Mouse (Mus musculus): Measurements from ENCODE around the gene Ptprg.
A peak's percentile ranks its signal among the peaks of the same experiment; 100 is the strongest.
"Not testable (repeated sequence)": the region's sequence is repeated elsewhere in the genome, so short reads cannot be mapped to it uniquely, and the experiment has no call there.

The Ptprg gene

DNA sequence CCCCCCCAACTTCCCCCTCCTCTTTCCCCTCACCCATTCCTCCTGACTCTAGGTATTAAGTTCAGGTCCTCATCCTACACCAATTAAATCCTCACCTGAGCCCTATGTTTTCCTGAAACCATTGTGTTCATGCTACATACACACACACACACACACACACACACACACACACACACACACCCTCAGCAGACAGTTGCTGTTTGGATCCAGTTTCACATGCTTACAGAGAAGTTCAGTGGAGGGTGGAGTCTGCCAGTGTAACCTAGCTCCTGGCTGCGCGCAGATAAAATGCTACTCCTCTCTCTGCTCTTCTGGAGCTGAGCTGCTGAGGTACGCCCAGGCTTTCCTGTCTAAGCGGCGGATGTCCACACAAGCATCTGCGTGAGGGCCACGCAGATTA lies 209.7 kb downstream of the Ptprg start:
- no peak for DNase-seq

DNA sequence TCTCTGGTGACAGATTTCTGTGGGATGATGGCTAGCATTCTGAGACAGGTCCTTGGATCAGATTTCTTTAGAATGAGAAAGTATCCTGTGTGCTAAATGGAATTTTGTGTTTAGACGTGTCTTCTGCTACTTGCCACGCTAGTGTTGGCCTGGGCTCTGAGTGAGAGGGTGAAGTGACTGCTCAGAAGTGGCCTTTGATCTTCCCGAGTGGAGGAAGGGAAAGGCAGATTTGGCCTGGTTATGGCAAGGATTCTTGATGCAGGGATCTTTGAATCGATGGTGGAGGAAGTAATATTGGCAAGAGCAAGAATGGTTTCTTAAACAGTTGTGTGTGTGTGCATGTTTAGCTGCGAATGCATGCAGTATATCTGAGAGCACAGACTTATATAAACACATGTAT lies 219.4 kb downstream of the Ptprg start:
- no peak for DNase-seq

DNA sequence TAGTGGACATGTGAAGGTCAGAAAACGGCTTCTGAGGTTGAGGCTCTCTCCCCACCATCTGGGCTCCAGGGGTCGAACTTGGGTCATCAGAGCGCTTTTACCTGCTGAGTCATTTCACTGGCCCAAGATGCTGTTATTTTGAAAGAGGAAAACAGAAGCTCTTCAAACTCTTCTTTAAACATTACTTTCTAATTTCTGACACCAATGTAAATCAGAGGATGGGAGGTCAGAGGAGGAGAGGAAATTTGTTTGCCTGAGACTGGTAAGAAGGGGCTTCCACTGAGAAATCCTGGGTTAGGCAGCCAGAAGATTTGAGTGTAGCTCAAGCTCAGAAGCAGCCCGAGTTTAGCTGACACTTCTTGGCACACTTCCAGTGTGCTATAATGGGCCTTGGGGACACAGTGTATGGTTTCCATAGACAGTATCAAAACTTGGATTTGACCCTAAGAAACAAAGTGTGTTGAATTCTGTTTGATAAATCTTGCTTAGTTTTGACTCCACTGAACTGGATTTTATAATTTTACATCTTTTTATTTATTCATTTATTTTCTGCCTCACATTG lies 221.2 kb downstream of the Ptprg start:
- no peak for DNase-seq

DNA sequence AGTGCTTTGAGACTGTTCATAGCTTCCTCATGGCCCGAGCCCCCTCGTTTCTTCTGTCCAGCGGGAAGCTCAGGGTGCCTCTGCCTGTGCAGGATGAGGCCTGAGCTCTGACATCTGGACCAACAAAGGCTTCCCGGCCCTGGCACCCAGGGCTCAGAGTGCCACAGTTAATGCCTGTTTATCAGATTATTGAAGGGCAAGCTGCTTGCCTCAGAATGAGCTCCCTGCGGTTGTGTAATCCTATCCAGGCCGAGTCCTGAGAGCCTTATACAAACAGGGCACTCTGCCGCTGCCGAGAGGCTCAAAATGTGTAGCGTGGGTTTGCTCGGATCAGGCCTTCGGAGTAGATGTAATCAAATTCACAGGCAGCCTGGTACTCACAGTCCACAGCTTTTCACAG lies 221.9 kb downstream of the Ptprg start:
- no peak for DNase-seq

DNA sequence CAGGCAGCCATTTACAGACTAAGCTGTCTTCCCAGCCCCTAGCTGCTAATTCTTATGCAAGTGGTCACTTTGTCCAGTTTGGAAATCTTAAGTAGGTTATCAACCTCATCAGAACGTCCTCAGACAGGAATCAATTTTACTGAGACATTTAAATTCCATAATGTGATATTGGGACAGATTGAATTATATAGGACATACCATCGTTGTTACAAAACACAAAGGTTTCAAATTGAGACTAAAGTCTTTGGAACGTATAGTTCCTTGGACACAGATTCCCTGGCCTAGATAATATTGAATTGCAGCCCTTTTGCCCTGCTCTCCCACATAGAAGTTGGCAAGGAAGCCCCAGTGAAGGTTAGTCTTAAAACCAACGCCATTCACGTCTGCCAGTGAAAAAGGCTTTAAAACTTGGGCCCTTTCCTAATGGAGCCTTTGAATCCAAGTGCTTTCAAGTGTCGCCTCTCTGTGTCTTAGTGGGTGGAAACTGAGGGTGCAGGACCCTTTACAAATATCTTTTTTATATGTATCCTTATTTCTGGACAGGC lies 222.7 kb downstream of the Ptprg start:
- DNase-seq = no peak

DNA sequence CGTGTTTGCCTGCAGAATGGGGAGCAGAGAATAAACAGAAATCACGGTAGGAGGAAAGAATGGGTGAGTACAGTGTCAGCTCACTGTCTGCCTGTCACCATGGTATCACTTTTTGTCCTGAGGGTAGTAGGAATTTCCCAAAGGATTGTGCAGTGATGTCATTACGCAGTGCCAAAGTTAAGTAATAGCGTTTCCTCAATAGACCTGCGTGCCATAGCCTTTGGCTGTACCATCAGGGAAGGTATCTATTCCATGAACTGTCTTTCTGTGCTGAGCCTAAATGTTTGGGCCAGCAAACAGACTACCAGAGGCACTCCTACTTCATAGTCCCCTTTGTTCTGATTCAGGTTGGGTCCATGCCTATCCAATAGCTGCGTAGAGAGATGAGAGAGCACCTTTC lies 223.2 kb downstream of the Ptprg start:
- no peak for DNase-seq

DNA sequence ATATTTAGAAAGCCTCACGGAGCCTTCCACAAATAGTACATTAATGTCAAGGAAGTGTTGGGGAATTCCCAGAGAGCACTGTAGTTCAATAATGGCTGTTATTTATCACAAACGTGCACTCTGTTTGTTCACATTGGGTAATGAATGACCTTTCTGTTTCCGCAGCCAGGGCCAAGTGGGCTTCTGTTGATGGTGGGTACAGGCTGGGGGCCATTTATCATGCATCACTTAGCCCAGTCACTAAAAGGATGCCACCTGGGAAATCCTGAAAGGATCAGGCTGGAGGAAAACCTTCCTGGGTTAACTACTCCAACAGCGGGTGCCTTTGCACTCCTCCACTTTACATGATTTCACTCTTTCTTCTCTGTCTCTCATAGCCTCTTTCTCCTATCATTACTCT lies 237.9 kb downstream of the Ptprg start:
- no peak for DNase-seq

DNA sequence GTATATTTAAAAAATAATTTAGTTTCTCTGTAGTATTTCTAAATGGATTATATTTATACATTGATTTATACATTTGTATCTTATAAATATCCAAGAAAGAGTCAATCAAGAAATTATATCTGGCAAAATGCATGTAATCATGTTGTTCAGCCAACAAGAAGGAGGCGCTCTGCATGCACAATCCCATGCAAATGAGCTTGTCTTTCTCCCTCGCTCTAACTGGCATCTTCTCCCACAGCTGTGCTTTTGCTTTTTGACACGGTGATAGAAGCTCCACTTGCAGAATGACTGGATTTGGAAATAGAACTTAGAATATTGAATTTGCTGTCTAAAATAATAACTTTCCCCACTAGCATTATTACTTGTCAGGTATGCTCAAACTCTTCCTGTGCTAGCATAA lies 240.5 kb downstream of the Ptprg start:
- no peak for DNase-seq

DNA sequence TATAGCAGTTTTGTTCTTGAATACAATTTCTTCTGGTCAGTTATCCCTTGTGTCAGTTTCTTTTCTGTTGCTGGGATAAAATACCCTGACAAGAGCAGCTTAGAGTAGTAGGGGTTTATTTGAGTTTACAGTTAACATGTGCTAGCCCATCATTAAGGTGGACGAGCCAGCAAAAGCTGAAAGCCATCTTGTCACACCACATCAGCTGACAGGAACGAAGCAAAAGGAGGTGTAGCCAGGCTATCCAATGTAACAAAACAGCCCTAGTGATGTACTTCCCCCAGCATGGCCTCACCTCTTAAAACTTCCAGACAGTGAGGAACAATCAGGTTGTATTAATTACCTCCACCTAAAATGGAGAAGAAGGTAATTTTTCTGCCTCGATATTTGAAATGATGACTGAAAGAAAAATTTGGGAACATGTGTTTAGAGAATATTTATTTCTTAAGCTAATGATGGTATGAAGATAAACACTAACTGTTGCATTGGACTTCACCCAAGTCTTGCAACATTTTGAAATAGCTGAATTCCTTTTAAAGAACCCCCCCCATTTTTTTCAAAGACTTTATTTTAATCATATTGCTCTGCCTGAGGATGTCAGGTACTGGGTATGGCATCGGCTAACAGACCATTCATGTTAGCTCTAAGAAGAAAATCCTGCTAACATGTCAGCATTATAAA lies 249.2 kb downstream of the Ptprg start:
- DNase-seq = no peak

DNA sequence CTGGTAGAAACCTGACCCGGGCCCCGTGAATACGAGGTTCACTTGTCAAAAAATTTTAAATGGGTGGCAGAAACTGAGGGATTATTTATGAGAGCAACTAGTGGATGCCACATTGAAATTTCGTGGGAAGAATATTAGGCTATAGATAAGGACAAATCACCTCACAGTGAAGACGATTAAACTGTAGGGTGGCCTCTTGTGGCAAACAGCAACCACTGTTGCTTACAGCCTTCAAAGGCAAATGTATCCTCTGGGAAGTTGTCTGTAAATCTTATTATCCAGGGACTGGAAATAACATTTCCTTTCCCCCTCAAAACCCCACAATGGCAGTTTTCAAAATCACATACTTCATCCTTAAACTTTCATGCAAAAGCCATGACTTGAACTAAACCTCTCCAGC lies 253.3 kb downstream of the Ptprg start:
- DNase-seq = no peak

DNA sequence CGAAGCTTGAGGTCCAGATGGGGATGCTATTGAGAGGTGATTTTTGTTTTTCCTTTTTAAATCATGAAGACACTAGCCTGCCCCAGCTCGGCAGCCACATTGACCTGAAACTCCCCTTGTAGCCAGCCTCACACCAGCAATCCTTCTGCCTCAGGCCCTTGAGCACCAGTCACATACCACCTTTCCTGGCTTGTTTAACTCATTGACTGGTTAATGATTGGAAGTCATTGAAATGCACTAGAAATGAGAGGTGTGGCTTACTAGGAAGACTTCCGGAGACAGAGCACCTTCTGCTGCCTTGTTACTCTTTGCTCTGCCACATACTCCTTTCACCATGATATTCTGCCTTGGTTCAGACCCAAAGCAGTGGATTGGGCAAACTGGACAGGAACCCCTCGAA lies 254.1 kb downstream of the Ptprg start:
- DNase-seq = no peak

DNA sequence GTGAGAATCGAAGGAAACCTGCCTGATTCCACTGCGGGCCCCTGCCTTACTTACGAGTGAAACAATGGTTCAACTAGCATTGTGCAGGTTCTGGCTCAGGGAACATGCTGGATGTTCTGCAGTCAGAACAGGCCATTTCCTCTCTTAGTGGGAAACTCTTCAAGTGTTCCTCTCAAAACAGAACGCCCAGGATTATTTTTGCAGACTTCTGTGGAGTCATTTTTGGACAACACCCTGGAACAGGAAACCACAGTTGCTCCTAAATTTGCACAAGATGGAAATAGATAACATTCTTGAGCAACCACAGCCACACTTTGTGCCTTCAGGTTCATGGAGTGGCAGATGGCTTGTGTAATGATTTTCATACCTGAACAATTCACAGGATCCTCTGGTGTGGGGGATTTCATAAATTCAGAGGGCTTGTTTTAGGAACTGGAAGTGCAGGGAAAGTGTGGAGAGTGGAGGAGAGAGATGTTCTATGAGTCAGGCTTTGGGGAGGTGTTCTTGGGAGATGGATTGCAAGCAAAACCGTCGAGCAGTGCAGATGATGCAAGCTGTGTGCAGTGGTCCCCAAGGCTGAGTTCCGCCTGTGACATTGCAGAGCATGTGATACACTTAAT lies 257.9 kb downstream of the Ptprg start:
- DNase-seq = no peak

DNA sequence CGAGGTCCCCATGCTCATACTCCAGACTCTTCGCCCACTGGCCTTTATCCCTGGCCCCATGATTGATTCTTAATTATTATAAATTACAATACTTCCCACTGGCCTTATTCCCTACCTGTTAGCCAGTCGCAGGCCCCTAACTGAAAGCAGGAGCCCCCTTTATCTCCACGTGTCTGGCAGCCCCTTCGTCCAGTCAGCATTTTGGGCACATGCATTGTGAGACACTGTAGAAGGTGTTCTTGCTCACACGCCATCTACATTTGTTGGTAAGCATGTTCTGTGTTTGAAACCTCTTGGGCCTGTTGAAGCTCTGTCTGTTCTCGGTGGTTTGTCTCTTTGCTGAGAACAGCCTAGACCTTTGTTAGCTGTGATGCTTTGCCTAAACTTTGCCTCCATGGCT lies 259.0 kb downstream of the Ptprg start:
- no peak for DNase-seq

DNA sequence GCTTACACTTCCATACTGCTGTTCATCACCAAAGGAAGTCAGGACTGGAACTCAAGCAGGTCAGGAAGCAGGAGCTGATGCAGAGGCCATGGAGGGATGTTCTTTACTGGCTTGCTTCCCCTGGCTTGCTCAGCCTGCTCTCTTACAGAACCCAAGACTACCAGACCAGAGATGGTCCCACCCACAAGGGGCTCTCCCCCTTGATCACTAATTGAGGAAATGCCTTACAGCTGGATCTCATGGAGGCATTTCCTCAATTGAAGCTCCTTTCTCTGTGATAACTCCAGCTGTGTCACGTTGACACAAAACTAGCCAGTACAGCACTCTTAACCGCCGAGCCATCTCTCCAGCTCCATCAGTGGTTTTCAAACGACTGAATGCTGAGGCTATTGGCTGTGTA lies 261.5 kb downstream of the Ptprg start:
- DNase-seq = not testable (repeated sequence)

DNA sequence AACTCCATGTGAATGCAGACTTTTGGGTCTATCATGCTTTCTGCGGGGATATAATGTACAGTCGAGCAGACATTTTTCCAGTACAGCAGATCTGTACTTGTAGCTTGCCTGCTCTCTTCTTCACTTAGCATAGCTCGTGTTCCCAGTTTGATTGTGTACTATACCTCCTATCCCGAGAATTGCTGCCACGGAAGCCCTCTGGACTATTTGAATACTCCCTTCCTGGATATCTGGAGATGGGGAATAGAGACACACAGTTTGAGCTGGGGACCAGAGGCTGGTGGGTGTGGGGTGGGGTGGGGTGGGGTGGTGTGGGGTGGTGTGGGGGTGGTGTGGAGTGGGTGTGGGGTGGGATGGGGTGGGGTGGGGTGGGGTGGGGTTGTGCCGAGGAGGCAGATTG lies 263.9 kb downstream of the Ptprg start:
- no peak for DNase-seq

DNA sequence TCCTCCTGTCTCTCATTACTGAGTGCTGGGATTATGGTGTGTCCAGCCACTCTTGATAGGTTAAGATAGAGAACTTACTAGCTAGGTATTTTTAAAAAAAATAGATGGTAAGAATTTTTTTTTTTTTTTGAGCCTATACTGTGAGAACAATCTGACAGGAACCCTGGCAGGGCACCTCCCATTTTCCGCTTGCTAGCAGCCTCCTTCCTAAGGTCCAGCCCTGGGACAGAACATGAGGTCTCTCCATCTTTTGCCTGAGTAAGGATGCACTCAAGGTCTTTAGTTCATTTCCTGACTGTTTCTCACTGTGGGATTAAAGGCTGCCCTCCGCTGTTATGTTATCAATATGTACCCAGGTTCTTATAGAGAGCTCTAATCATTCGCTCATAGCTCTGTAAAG lies 264.7 kb downstream of the Ptprg start:
- no peak for DNase-seq

DNA sequence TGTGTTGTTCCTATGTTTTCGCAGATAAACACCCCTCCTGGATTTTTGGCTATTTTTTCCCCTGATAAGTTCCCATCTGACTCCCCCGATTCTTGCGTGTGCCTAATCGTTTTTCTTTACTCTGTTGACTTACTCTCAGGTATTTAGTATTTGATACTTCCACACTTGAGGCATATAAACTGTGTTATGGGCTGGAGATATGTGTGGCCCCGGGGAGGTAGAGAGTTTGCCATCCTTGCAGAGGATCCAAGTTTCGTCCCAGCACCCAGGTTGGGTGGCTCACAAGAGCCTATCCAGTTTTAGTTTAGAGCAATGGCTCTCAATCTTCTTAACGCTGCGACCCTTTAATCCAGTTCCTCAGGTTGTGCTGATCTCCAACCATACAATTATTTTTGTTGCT lies 265.4 kb downstream of the Ptprg start:
- DNase-seq = no peak

DNA sequence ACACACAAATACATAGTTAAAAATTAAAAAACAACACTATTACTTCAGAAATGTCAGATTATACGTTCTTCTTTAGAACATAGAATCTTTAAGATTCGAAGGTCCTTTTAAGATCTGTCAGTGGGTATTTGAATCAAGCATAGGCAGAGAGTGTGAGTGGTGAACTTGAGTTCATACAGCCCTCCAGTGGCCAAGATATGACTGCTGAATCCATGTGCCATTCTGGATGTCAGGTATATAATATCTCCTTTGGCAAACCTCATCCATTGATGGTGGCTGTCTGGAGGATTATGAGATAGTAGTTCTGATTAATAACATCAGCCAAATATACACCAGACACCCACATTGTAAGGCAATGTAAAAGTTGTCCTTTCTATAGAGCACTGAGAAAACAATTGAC lies 266.0 kb downstream of the Ptprg start:
- no peak for DNase-seq

DNA sequence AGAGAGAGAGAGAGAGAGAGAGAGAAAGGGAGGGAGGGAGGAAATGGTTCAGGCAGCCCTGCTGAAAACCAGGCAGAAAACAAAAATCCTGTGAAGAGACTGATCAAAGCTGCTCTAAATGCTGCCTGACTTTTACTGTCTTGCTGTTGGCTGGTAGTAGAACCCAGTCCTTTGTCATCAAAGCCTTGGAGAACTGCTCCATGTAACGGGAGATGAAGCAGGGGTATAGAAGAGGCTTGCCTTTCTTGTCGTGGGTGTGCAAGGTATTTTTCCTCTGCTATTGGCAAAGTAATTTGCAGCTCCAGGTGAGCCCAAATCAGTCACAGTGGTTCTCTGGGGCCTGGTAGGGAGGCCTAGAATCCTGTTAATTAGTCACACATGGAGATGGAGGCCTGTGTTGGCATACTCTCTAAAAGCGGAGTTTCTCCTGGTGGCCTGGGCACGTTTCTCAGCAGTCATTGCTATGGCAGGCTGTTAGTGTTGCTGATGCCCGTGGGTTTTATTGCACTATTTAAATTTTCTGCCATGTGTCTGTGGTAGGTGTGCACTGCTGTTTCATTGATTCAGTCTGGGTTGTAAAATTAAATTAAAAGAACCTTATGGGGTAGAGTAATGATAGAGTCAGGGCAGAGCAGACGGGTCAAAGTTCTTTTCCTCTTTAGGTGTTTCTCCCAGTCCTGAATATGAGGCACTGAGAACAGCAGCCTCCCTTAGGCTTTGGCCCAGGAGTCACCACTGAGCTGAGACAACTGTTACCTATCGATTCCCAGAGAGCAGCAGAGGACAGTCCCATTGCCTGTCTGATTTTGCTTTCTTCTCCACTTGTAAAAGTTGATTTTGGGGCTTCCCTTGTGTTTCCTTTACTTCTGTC lies 269.7 kb downstream of the Ptprg start:
- DNase-seq = peak; percentile 52

DNA sequence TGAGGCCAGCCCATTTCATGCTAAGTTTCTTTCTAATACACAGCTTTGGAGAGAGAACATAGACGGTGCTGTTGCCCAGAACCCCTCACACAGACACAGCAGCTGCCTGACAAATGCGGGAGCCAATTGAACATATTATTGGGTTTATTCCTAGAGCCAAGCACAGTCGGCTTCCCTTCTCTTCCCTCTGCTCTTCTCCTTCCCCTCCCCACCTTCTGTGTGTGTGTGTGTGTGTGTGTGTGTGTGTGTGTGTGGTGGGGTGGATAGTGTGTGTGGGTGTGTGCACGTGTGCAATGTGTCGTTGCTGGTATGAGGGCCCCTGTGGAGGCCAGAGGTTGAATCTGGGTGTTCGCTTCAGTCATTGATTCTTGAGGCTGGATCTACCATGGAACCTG lies 270.4 kb downstream of the Ptprg start:
- DNase-seq = peak; percentile 62

DNA sequence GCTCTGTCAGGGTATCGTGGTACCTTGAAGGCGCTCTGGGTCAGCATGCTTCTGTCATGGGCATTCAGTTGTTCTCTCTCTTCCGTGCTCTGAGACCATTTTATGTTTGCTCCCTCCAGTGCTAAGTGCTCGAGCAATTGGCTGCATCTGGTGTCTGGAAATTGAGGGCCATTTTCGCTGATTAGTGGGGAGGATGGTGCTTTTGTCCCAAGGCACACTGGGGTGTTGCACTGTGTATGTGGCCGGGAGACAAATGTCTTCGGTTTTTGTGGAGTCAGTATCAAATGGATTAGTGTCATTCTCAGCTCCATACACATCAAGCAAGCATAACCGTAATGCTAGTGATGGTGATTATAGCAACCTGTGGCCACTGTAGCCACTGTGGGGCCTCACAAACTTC lies 271.6 kb downstream of the Ptprg start:
- DNase-seq = no peak

DNA sequence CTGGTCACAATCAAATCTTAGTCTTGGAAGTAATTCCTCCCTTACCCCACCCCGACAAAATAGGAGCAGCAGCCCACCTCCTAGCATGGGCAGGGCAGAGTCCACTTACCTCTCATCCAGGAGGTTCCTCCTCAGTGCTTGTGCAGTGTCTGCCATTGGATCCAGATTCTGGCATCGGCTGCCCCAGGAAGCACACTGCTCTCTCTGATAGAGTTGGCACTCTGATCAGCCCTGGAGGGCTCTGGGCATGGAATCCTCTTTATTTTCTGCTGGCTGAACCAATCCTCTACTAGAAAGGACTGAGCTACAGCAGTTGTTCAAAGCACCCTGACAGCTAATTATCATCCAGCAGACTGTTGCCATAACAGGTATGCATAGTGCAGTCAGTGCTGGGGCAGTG lies 272.2 kb downstream of the Ptprg start:
- no peak for DNase-seq

DNA sequence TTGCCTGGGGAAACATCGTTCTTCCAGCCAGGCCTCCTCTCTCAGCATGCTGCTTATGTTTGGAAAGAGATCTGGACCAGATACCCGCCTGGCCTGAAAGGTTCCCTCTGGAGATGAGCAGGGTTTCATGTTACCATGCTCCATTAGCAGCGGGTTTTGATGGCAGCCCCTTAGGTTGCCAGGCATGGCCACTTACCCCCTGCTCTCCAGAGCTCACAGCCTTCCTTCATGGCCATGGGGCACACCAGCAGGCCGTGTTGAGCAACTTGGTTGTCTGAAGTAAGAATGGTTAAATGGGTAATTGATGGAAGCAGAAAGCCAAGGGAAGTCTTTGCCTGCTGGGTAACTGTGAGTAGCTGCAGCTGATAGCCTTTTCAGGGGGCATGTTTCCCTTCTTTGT lies 274.8 kb downstream of the Ptprg start:
- DNase-seq = no peak

DNA sequence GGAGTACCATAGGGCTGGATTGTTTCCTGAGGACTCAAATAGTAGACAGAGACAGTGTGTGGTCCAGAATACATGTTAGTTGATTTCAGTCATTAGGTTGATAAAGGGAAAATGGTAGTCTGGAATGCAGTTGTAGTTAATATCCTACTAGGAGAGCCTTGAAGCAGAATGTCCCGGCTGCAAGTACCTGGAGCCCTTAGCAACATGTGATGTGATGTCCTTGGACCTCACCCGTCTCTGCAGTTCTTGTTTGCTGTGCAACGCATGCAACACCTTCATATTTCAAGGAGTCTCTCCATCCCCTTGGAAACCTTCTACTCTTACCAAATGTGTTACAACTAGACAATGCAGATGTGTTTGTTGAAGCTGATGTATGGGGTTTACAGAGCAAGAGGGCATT lies 280.3 kb downstream of the Ptprg start:
- DNase-seq = no peak
